Mouse (Mus musculus) leukemia stem cell, adult 10-12 weeks (primary cell): Measurements from ENCODE around the gene Ccdc6. TPM values are rescaled to one million over a fixed set of nuclear protein-coding genes. Genes with fewer than 3 reads are reported as not detected.

ENCODE experiments used
- polyA plus RNA-seq: library from polyadenylated mRNA; stranded (reverse); fragments of >175 nt; gene quantifications from 2 replicates; pipeline ENCODE4 v1.2.3, GENCODE M21; 2012; ENCODE audit warnings: low replicate concordance

The Ccdc6 gene
- 26.9 and 42.8 TPM in 2 replicates for polyA plus RNA-seq

DNA sequence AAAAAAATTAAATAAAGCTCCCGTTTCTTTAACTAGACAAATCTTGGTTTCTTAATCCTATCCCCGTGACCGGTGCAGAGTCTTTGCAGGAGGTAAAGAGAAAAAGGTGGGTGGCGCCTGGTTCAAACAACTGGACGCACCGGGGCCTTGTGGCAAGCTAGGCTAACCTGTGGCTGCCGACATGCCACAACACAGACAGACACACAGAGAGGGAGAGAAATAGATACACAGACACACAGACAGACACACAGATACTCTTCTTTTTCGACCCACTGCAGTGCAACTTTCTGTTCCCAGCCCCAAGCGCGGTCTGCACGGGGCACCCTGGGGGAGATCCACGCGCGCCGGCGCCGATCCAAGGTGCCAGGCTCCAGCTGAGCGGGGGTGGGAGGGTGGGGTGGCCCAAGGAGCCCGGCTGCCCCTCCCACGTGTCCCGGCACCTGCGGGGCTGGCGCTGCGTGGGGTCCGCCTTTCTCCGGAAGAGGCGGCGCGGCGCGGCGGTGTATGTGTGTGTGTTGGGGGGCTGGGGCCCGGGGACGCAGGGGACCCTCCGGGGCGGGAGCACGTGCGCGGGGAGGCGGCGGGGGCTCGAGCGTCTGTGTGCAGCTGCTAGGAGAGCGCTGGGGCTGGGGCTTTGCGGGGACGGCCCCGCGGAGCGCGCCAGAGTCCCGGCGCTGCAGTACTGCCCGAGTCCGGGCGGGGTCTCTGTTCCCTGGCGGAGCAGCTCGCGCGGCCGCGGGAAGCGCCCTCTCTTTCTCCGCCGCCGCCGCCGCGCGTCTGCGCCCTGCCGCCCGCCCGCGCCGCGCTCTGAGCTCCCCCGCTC, at the start of gene Ccdc6:
Ccdc6 (plus strand) TSS at position 756 of the 823 bp plus-strand sequence.

DNA sequence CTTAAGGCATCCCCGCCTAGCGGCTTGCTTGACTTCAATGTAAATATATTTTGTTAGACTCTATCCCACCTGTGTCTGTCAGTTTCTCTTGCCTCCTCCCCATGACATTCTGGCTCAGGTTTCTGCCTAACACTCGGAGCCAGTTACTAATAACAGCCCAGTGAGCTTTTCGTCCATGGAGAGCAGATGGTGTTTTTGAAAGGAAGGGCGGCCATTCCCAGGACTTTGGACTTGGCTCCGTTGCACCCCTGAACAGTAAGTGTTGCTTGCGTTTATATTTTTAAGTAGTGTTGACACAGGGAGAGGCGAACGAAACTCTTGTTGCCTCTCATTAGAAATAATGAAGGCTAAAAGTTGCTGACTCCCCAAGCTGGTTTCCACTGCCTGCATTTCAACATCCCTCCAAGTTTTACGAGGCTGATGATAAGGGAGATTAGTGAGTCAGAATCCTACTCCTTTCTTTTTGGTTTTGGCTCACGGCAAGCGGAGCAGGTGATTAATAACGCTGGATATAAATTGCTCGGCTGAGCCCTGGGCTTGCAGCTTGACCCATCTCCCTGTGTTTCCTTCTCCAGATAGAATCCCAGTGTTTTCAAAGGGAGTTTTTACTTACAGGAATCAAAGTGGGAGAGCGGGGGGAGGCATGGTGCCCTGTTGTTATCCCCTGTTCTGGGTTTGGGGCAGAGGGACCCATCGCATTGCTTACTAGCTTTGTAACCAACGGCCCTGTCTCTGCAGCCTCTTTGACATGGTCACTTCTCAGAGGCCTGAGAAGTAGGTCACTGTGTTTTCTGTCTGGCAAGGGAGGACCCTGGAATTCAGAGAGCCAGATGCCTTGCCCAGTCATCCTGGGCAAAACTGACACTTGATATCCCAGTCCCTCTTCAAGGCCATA, 107.8 kb downstream of the Ccdc6 start, which contains the start of gene Mrln:
Mrln (plus strand) TSS at position 160 of the 895 bp plus-strand sequence.

Other genes with a start within 250 kb of the Ccdc6 start
- gene Mrln, start 107.5 kb downstream of the Ccdc6 start, polyA plus RNA-seq = not detected in 2 replicates
- gene Slc16a9, start 148.0 kb downstream of the Ccdc6 start, polyA plus RNA-seq = 0.65 and 0.79 TPM in 2 replicates